In genomic region chr15:79427516-79427915, GRCm38 (mm10) we compare ENCODE assay signal across 16 mouse cellular contexts. TPM values are rescaled to one million over a fixed set of nuclear protein-coding genes. Genes with fewer than 3 reads are reported as not detected.
DNase-seq lines count a peak whose midpoint lies in the region; ATAC-seq and TF ChIP-seq lines count a peak whose summit lies in the region.
"Had no signal": no experiment of that assay in that cellular context is flagged by ENCODE, and none has a peak within 500 bp of the region (broad histone marks: within the 10 kb centered on the region; RNA-seq: fewer than 3 reads in every experiment).

No protein-coding gene starts in this region.

- no peak for DNase-seq in frontal cortex, adult 2 months (ENCODE audit: extremely low spot score in 1 of 2, low spot score in 1 of 2)
- DNase-seq in left cerebral cortex, adult 18-20 months (ENCODE audit: low spot score in 2 of 2), result peak; percentile 41 to 48
- no peak for DNase-seq in left cerebral cortex, adult 8-10 months (ENCODE audit: low spot score in 2 of 2)
- peak; percentile 73 for DNase-seq in MEL-GATA-1-ER (ENCODE audit: extremely low read depth, low read depth)
- DNase-seq: gastrocnemius, postnatal 10 days; heart, adult 11 months; kidney, adult 2 months had no signal

- peaks cover 26% of the 10 kb centered on the region for H3K4me1 ChIP-seq in embryonic facial prominence, embryonic 15.5 days
- 0 out of 2 replicates have a peak, but pooled peaks cover 4% of the 10 kb centered on the region for H3K4me1 ChIP-seq in intestine, postnatal 0 days (replicated peaks; ENCODE audit: control insufficient read depth, insufficient read depth, low read length)
- H3K4me1 ChIP-seq: midbrain, embryonic 15.5 days had no signal

- no peak overlapping the region for H3K9ac ChIP-seq in embryonic facial prominence, embryonic 15.5 days
- H3K9ac ChIP-seq in intestine, postnatal 0 days (ENCODE audit: low read depth, low read length), result no peak overlapping the region
- H3K9ac ChIP-seq: forebrain, embryonic 12.5 days; liver, embryonic 14.5 days; midbrain, embryonic 15.5 days had no signal

- H3K27me3 ChIP-seq in embryonic facial prominence, embryonic 15.5 days, result no peaks in the 10 kb centered on the region
- no peaks in the 10 kb centered on the region for H3K27me3 ChIP-seq in intestine, postnatal 0 days (replicated peaks; ENCODE audit: control insufficient read depth, insufficient read depth, low read length)
- H3K27me3 ChIP-seq: forebrain, embryonic 12.5 days; megakaryocyte, embryonic 14.5 days; midbrain, embryonic 15.5 days had no signal

- WGBS in embryonic facial prominence, embryonic 15.5 days, result 60% methylated on average over 6 of the region's 6 CpGs
- 72% methylated on average over 6 of the region's 6 CpGs for WGBS in intestine, postnatal 0 days

- TF ChIP-seq CTCF in intestine, postnatal 0 days (IDR thresholded peaks at IDR 0.05; ENCODE audit: low read depth), result no peak

- H3K27ac ChIP-seq in embryonic facial prominence, embryonic 15.5 days (replicated peaks), result peak overlapping the region; percentile 18; the same call in 1 of the 2 replicates
- H3K27ac ChIP-seq in intestine, postnatal 0 days (ENCODE audit: low read depth, low read length), result no peak overlapping the region
- H3K27ac ChIP-seq: forebrain, embryonic 12.5 days; liver, embryonic 14.5 days; midbrain, embryonic 15.5 days had no signal

- no peak overlapping the region for H3K4me2 ChIP-seq in embryonic facial prominence, embryonic 15.5 days (replicated peaks)
- H3K4me2 ChIP-seq in intestine, postnatal 0 days (replicated peaks; ENCODE audit: low read depth), result no peak overlapping the region
- H3K4me2 ChIP-seq: forebrain, embryonic 12.5 days; midbrain, embryonic 15.5 days had no signal

- H3K9me3 ChIP-seq in embryonic facial prominence, embryonic 15.5 days (replicated peaks), result no peaks in the 10 kb centered on the region
- no peaks in the 10 kb centered on the region for H3K9me3 ChIP-seq in intestine, postnatal 0 days (ENCODE audit: control insufficient read depth)
- H3K9me3 ChIP-seq: forebrain, embryonic 12.5 days; midbrain, embryonic 15.5 days had no signal

- peak; percentile 33; the same call in 1 of the 2 replicates for ATAC-seq in frontal cortex, adult (ENCODE audit: low TSS enrichment)
- ATAC-seq in embryonic facial prominence, embryonic 15.5 days (ENCODE audit: insufficient number of reproducible peaks, low FRiP score, low TSS enrichment, low read depth), result no peak
- no peak for ATAC-seq in intestine, postnatal 0 days
- ATAC-seq: activated CD4-positive, CD25-positive, alpha-beta regulatory T cell, adult 4 months; midbrain, embryonic 15.5 days had no signal

- peaks cover 92% of the 10 kb centered on the region for H3K36me3 ChIP-seq in embryonic facial prominence, embryonic 15.5 days
- peaks cover 52% of the 10 kb centered on the region for H3K36me3 ChIP-seq in intestine, postnatal 0 days (ENCODE audit: control insufficient read depth, insufficient read depth)

- no peak overlapping the region for H3K4me3 ChIP-seq in embryonic facial prominence, embryonic 15.5 days (replicated peaks)
- no peak overlapping the region for H3K4me3 ChIP-seq in intestine, postnatal 0 days (ENCODE audit: low read depth, low read length)
- H3K4me3 ChIP-seq: forebrain, embryonic 12.5 days; megakaryocyte, embryonic 14.5 days; midbrain, embryonic 15.5 days; myocyte had no signal

RNA-seq across cellular contexts. Expression of gene Tmem184b, which starts 24.1 kb away (rescaled TPM):
- polyA plus RNA-seq in frontal cortex, adult 2 months (2012; rRNA removed), result 73.0 and 78.2 TPM in 2 replicates
- 10 to 100 TPM; 71.3 to 74.8 TPM for total RNA-seq in left cerebral cortex, adult 18-20 months (2021)
- 10 to 100 TPM; 69.7 to 89.8 (median 75.6) TPM for total RNA-seq in left cerebral cortex, adult 8-10 months (2022)
- polyA plus RNA-seq in embryonic facial prominence, embryonic 15.5 days (2015; fragmentation: Nextera tagmentation; extraction: Ambion mirVana), result 87.4 and 92.8 TPM in 2 replicates
- 32.7 and 34.1 TPM in 2 replicates for polyA plus RNA-seq in intestine, postnatal 0 days (2015; fragmentation: Nextera tagmentation; extraction: Ambion mirVana)

RNA-seq across cellular contexts. Expression of gene Csnk1e, which starts 27.9 kb away (rescaled TPM):
- polyA plus RNA-seq in frontal cortex, adult 2 months (2012; rRNA removed), result 195 and 198 TPM in 2 replicates
- 100 to 1,000 TPM; 135 to 149 TPM for total RNA-seq in left cerebral cortex, adult 18-20 months (2021)
- total RNA-seq in left cerebral cortex, adult 8-10 months (2022), result 100 to 1,000 TPM; 146 to 162 (median 152) TPM
- polyA plus RNA-seq in embryonic facial prominence, embryonic 15.5 days (2015; fragmentation: Nextera tagmentation; extraction: Ambion mirVana), result 113 and 117 TPM in 2 replicates
- 18.2 and 25.7 TPM in 2 replicates for polyA plus RNA-seq in intestine, postnatal 0 days (2015; fragmentation: Nextera tagmentation; extraction: Ambion mirVana)

Comparison
In these comparisons a context has a peak if more than half of its experiments do, and no peak if none do; other contexts are left out.
1. DNase-seq: peak in left cerebral cortex, adult 18-20 months (2 of 2) and MEL-GATA-1-ER (single experiment); none in frontal cortex, adult 2 months (0 of 2) and left cerebral cortex, adult 8-10 months (0 of 2).